Mouse (Mus musculus) heart, embryonic 13.5 days (tissue): ENCODE results near the gene Pkm. TPM values are rescaled to one million over a fixed set of nuclear protein-coding genes. Genes with fewer than 3 reads are reported as not detected.

Source experiments
- ATAC-seq: fragments of 200-750 bp; cut with Nextera tagmentation; 2 replicates; pipeline ENCODE4 v1.8.0; 2017; ENCODE audit warnings: moderate TSS enrichment; ENCODE audit not compliant: insufficient number of reproducible peaks, low FRiP score, low TSS enrichment; ENCODE audit errors: extremely low read depth
- H3K27ac ChIP-seq: fragments of 300-500 bp; sonication (generic); replicated peaks from 2 replicates; pipeline ENCODE4 v1.5.1; 2015; ENCODE audit warnings: moderate library complexity, mild to moderate bottlenecking, inconsistent platforms
- H3K27me3 ChIP-seq: fragments of 300-500 bp; sonication (generic); replicated peaks from 2 replicates; pipeline ENCODE4 v1.6.1; 2015; ENCODE audit warnings: mild to moderate bottlenecking, inconsistent platforms
- H3K36me3 ChIP-seq: fragments of 300-500 bp; sonication (generic); 2 replicates; pipeline ENCODE4 v1.6.1; 2015; ENCODE audit warnings: mild to moderate bottlenecking, inconsistent platforms
- H3K4me1 ChIP-seq: fragments of 300-500 bp; sonication (generic); 2 replicates; pipeline ENCODE4 v1.6.1; 2015; ENCODE audit warnings: inconsistent platforms
- H3K4me2 ChIP-seq: fragments of 300-500 bp; sonication (generic); 2 replicates; pipeline ENCODE4 v1.6.1; 2015; ENCODE audit warnings: inconsistent platforms, mild to moderate bottlenecking, moderate library complexity
- H3K4me3 ChIP-seq: fragments of 300-500 bp; sonication (generic); 2 replicates; pipeline ENCODE4 v1.5.1; 2015; ENCODE audit warnings: moderate library complexity, mild to moderate bottlenecking, inconsistent platforms
- H3K9ac ChIP-seq: fragments of 300-500 bp; sonication (generic); 2 replicates; pipeline ENCODE4 v1.6.1; 2015; ENCODE audit warnings: inconsistent platforms, mild to moderate bottlenecking, moderate library complexity
- H3K9me3 ChIP-seq: fragments of 300-500 bp; sonication (generic); 2 replicates; pipeline ENCODE4 v1.6.1; 2016; ENCODE audit warnings: inconsistent platforms
- WGBS: fragments of 180-500 bp; shearing (Covaris S2); methylation state at CpG from one replicate; pipeline ENCODE4 v1.1.7; 2015; ENCODE audit warnings: mixed read lengths; 5-methylcytosine and 5-hydroxymethylcytosine counted together
- polyA plus RNA-seq: library from polyadenylated mRNA; unstranded; fragments of >200 nt; fragmentation: Nextera tagmentation; extraction: Ambion mirVana; gene quantifications from 2 replicates; pipeline ENCODE4 v1.2.1, GENCODE M21; 2015

Gene Pkm
- polyA plus RNA-seq, 1 experiment from 2014 or later: 1,816 TPM

GRCm38 (mm10) chr9:59687416-59688046 is 31.4 kb downstream of the Pkm start:
- Histone ChIP-seq H3K4me1 (peaks cover 17% of the 10 kb centered on the region), H3K9ac (no peak overlapping the region), H3K27ac (no peak overlapping the region), H3K9me3 (no peaks in the 10 kb centered on the region), H3K4me2 (no peak overlapping the region), H3K27me3 (peaks cover 7% of the 10 kb centered on the region), H3K4me3 (no peak overlapping the region), H3K36me3 (no peaks in the 10 kb centered on the region)
- ATAC-seq: no peak
- WGBS: 23% methylated on average over 6 of the region's 6 CpGs

DNA sequence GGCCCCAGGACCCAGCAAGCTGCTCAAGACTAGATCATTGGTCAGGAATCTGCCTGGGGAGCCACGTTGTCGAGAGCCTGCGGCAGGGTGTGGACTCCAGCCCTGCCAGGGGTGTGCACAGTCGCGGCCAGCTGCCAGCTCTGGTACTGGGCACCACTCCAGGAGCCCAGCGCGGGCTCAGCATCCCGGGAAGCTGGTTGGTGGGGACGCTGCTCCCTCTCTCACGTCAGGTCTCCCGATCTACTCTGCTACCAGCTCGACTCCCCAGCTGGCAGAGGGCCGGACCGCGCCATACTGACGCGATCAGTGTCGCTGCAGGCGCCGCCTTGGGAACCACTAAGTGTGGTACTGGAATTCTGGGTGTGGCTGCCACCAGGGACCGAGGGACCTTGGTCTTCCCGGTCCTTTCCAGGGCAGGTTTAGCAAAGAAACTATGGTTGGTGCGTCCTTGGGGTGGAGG is 35.5 kb downstream of the Pkm start:
- Histone ChIP-seq H3K27ac (peak overlapping the region; percentile 77), H3K36me3 (no peaks in the 10 kb centered on the region), H3K4me1 (peaks cover 32% of the 10 kb centered on the region), H3K27me3 (peaks cover 3% of the 10 kb centered on the region; the same call in 1 of the 2 replicates), H3K4me3 (peak overlapping the region; percentile 46), H3K4me2 (peak overlapping the region; percentile 77), H3K9ac (peak overlapping the region; percentile 74), H3K9me3 (no peaks in the 10 kb centered on the region)
- WGBS: under 1% methylated on average over 23 of the region's 23 CpGs
- ATAC-seq: peak; percentile 71

- ATAC-seq: no peak
- H3K27me3 ChIP-seq: peaks cover 3% of the 10 kb centered on the region; the same call in 1 of the 2 replicates
- H3K4me2 ChIP-seq: peak overlapping the region; percentile 77
- H3K36me3 ChIP-seq: no peaks in the 10 kb centered on the region
- WGBS: 41% methylated on average over 9 of the region's 9 CpGs
- H3K4me3 ChIP-seq: peak overlapping the region; percentile 46
- peak overlapping the region; percentile 74 for H3K9ac ChIP-seq
- H3K27ac ChIP-seq: peak overlapping the region; percentile 77
- no peaks in the 10 kb centered on the region for H3K9me3 ChIP-seq
- H3K4me1 ChIP-seq: peaks cover 32% of the 10 kb centered on the region
Observed at GRCm38 (mm10) chr9:59692145-59692544, 36.0 kb downstream of the Pkm start.

DNA sequence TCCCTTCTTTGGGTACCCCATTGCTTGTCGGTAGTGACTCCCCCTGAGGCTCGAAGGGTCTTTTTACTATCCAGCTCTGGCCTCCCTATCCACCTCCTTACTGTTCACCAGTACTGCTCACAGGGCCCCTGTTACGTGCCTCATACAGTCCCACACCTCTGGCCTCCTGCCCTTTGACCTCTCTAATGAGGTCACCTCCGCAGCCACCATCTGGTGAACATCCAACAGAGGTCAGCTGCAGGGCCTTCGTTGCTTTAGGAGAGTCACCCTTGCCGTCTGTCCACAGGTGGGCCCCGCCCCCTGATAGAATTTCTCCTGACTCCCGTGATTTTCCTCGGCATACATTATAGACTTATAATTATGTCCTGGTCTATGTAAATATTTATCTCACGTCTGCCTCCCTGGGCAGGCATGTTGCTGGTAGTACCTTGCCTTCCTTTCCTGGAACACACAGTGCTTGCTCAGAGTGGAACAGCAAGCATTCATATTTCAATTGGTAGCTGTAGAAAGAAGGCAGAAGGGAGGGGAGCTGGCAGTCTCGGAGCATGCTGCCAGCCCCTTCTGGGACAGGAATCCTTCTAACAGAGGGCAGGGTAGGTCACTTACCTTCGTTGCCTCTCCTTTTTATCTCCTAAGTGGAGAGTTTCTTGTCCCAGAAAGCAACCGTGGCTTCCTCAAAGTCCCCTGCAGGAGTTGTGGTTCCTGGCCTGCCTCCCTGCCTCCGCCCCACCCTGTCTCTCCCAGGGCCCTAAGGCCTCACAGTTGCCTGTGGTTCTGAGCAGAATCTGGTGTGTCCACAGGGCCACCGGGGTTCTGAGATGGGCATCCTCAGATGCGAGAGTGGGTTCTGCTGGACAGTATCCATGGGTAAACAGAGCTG is 38.6 kb downstream of the Pkm start:
- Histone ChIP-seq H3K9ac (peak overlapping the region; percentile 3), H3K4me1 (peaks cover 28% of the 10 kb centered on the region), H3K4me2 (no peak overlapping the region), H3K27me3 (peaks cover 3% of the 10 kb centered on the region; the same call in 1 of the 2 replicates), H3K4me3 (no peak overlapping the region), H3K9me3 (no peaks in the 10 kb centered on the region), H3K27ac (no peak overlapping the region; the same call in 1 of the 2 replicates), H3K36me3 (no peaks in the 10 kb centered on the region)
- ATAC-seq: no peak
- WGBS: 49% methylated on average over 16 of the region's 16 CpGs

GRCm38 (mm10) chr9:59695451-59695813 is 39.3 kb downstream of the Pkm start:
- 32% methylated on average over 3 of the region's 3 CpGs for WGBS
- Histone ChIP-seq H3K27me3 (peaks cover 3% of the 10 kb centered on the region; the same call in 1 of the 2 replicates), H3K27ac (no peak overlapping the region; the same call in 1 of the 2 replicates), H3K4me2 (no peak overlapping the region), H3K4me3 (no peak overlapping the region), H3K36me3 (no peaks in the 10 kb centered on the region), H3K9me3 (no peaks in the 10 kb centered on the region), H3K9ac (peak overlapping the region; percentile 3; the same call in 1 of the 2 replicates), H3K4me1 (peaks cover 28% of the 10 kb centered on the region)
- no peak for ATAC-seq

DNA sequence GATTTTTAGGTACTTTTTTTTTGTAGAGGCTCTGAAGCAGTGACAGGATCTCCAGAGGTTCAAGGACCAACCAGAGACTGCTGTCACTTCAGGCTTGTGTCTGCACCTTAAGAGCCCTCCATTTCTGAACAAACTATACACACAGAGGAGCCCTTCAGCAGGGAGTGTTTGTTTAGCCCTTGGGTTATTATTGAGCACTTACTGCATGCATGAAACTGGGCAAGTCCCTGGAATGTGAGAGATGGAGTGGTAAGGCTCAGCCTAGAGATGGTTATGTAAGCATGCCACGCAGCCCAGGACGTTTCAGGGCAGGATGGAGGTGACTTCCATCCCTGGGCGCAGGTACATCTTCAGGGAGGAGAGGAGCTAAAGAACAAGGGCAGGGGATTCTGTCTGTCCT is 40.2 kb downstream of the Pkm start:
- ATAC-seq: no peak

GRCm38 (mm10) chr9:59701094-59701493 is 44.9 kb downstream of the Pkm start:
- 79% methylated on average over 7 of the region's 7 CpGs for WGBS
- H3K9ac ChIP-seq: no peak overlapping the region
- no peak overlapping the region for H3K4me3 ChIP-seq
- 0 out of 2 replicates have a peak, but pooled peaks cover 3% of the 10 kb centered on the region for H3K4me1 ChIP-seq
- no peak overlapping the region for H3K4me2 ChIP-seq
- no peak overlapping the region for H3K27ac ChIP-seq
- H3K9me3 ChIP-seq: no peaks in the 10 kb centered on the region
- peaks cover 2% of the 10 kb centered on the region; the same call in 1 of the 2 replicates for H3K27me3 ChIP-seq
- no peaks in the 10 kb centered on the region for H3K36me3 ChIP-seq
- no peak for ATAC-seq

More for the DNA sequence above, 40.2 kb downstream of the Pkm start:
- Histone ChIP-seq H3K9me3 (no peaks in the 10 kb centered on the region), H3K36me3 (no peaks in the 10 kb centered on the region), H3K4me1 (peaks cover 25% of the 10 kb centered on the region), H3K27ac (no peak overlapping the region), H3K4me2 (no peak overlapping the region), H3K27me3 (peaks cover 3% of the 10 kb centered on the region; the same call in 1 of the 2 replicates), H3K9ac (no peak overlapping the region), H3K4me3 (no peak overlapping the region)
- 88% methylated on average over 3 of the region's 3 CpGs for WGBS

GRCm38 (mm10) chr9:59703099-59703498 is 46.9 kb downstream of the Pkm start:
- 0 out of 2 replicates have a peak, but pooled peaks cover 3% of the 10 kb centered on the region for H3K4me1 ChIP-seq
- no peak overlapping the region for H3K4me3 ChIP-seq
- H3K27ac ChIP-seq: no peak overlapping the region
- no peak overlapping the region for H3K4me2 ChIP-seq
- ATAC-seq: no peak
- H3K9me3 ChIP-seq: no peaks in the 10 kb centered on the region
- H3K27me3 ChIP-seq: no peaks in the 10 kb centered on the region
- no peak overlapping the region for H3K9ac ChIP-seq
- WGBS: 71% methylated on average over 6 of the region's 6 CpGs
- no peaks in the 10 kb centered on the region for H3K36me3 ChIP-seq

GRCm38 (mm10) chr9:59706850-59707825 is 51.0 kb downstream of the Pkm start:
- Histone ChIP-seq H3K27me3 (no peaks in the 10 kb centered on the region), H3K27ac (no peak overlapping the region), H3K4me2 (no peak overlapping the region), H3K4me3 (no peak overlapping the region), H3K36me3 (no peaks in the 10 kb centered on the region), H3K4me1 (no peaks in the 10 kb centered on the region), H3K9me3 (no peaks in the 10 kb centered on the region), H3K9ac (no peak overlapping the region)
- ATAC-seq: no peak
- 46% methylated on average over 10 of the region's 10 CpGs for WGBS

- Histone ChIP-seq H3K4me3 (no peak overlapping the region), H3K27me3 (no peaks in the 10 kb centered on the region), H3K27ac (no peak overlapping the region), H3K36me3 (no peaks in the 10 kb centered on the region), H3K4me2 (no peak overlapping the region), H3K4me1 (0 out of 2 replicates have a peak, but pooled peaks cover 5% of the 10 kb centered on the region), H3K9ac (no peak overlapping the region), H3K9me3 (no peaks in the 10 kb centered on the region)
- no peak for ATAC-seq
- 70% methylated on average over 3 of the region's 3 CpGs for WGBS
Observed at GRCm38 (mm10) chr9:59709225-59709624, 53.1 kb downstream of the Pkm start.
